Mouse (Mus musculus) heart, embryonic 11.5 days (tissue): ENCODE results near the gene Ugt2b35. TPM values are rescaled to one million over a fixed set of nuclear protein-coding genes. Genes with fewer than 3 reads are reported as not detected.

Experiments used
- ATAC-seq: fragments of 200-750 bp; cut with Nextera tagmentation; replicated peaks from 2 replicates; pipeline ENCODE4 v1.8.0; 2017; ENCODE audit warnings: moderate library complexity; ENCODE audit not compliant: insufficient number of reproducible peaks, low FRiP score, low TSS enrichment
- H3K27ac ChIP-seq: fragments of 300-500 bp; sonication (generic); 2 replicates; pipeline ENCODE4 v1.5.1; 2014; ENCODE audit warnings: mild to moderate bottlenecking, low read depth, low read length
- H3K27me3 ChIP-seq: fragments of 300-500 bp; sonication (generic); 2 replicates; pipeline ENCODE4 v1.6.1; 2014; ENCODE audit warnings: mild to moderate bottlenecking, low read length, mixed read lengths; ENCODE audit not compliant: control insufficient read depth, insufficient read depth
- H3K36me3 ChIP-seq: fragments of 300-500 bp; sonication (generic); 2 replicates; pipeline ENCODE4 v1.6.1; 2014; ENCODE audit warnings: mild to moderate bottlenecking, low read length, moderate library complexity, mixed read lengths; ENCODE audit not compliant: control insufficient read depth, insufficient read depth
- H3K4me1 ChIP-seq: fragments of 300-500 bp; sonication (generic); 2 replicates; pipeline ENCODE4 v1.6.1; 2014; ENCODE audit warnings: low read length; ENCODE audit not compliant: control insufficient read depth, insufficient read depth
- H3K4me2 ChIP-seq: fragments of 300-500 bp; sonication (generic); 2 replicates; pipeline ENCODE4 v1.6.1; 2014; ENCODE audit warnings: mild to moderate bottlenecking, moderate library complexity
- H3K4me3 ChIP-seq: fragments of 300-500 bp; sonication (generic); 2 replicates; pipeline ENCODE4 v1.5.1; 2014; ENCODE audit warnings: low read depth, low read length
- H3K9ac ChIP-seq: fragments of 300-500 bp; sonication (generic); 2 replicates; pipeline ENCODE4 v1.6.1; 2014; ENCODE audit warnings: mild to moderate bottlenecking, low read depth, low read length, moderate library complexity
- H3K9me3 ChIP-seq: fragments of 300-500 bp; sonication (generic); replicated peaks from 2 replicates; pipeline ENCODE4 v1.6.1; 2016; ENCODE audit warnings: low read length; ENCODE audit not compliant: control insufficient read depth
- WGBS: fragments of 180-500 bp; shearing (Covaris S2); extraction: QIAGEN DNeasy Blood & Tissue Kit; methylation state at CpG from one replicate; pipeline ENCODE4 v1.1.7; 2014; ENCODE audit not compliant: insufficient replicate concordance; 5-methylcytosine and 5-hydroxymethylcytosine counted together
- polyA plus RNA-seq: library from polyadenylated mRNA; unstranded; fragments of >200 nt; fragmentation: Nextera tagmentation; extraction: Ambion mirVana; gene quantifications from 2 replicates; pipeline ENCODE4 v1.2.1, GENCODE M21; 2014

Gene Ugt2b35
- polyA plus RNA-seq, 1 experiment from 2014 or later, result not detected

DNA sequence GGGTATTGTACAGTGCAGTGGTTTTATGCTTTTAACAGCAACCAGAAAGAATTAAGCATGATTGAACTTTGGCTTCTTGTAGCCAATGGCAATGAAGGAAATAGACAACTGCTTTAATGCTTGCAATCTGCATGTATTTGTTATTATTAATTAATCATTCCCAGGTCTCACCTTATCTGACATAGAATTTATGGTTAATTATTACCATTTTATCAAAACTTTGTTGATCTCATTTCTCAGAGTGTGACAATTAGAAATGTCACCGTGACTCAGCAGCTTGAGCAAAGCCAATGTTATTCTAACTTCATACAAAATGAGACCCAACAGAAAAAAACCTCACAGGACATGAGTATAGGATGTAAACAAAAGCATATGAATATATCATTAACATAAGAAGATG lies 30.0 kb downstream of the Ugt2b35 start:
- Histone ChIP-seq H3K4me3 (no peak overlapping the region), H3K36me3 (no peaks in the 10 kb centered on the region), H3K27ac (no peak overlapping the region), H3K27me3 (no peaks in the 10 kb centered on the region), H3K9ac (no peak overlapping the region), H3K9me3 (no peaks in the 10 kb centered on the region), H3K4me1 (no peaks in the 10 kb centered on the region), H3K4me2 (no peak overlapping the region)
- ATAC-seq, result no peak
- 80% methylated on average over 1 of the region's 1 CpGs for WGBS

Other genes starting within 250 kb of the Ugt2b35 start
- 34.8 and 38.8 TPM in 2 replicates for gene Ythdc1, start 196.6 kb upstream of the Ugt2b35 start, polyA plus RNA-seq
- gene Ugt2b34, start 93.9 kb upstream of the Ugt2b35 start, polyA plus RNA-seq, result 0.07 and 0.59 TPM in 2 replicates
- gene Ugt2b1, start 74.3 kb upstream of the Ugt2b35 start, polyA plus RNA-seq, result not detected in 2 replicates
- not detected in 2 replicates for gene Ugt2b36, start 91.7 kb downstream of the Ugt2b35 start, polyA plus RNA-seq
- gene Ugt2b5, start 139.5 kb downstream of the Ugt2b35 start, polyA plus RNA-seq, result not detected in 2 replicates